33 mouse cellular contexts compared by ENCODE assay signal in genomic region chr6:71353722-71354121, GRCm38 (mm10). TPM values are rescaled to one million over a fixed set of nuclear protein-coding genes. Genes with fewer than 3 reads are reported as not detected.
DNase-seq lines count a peak whose midpoint lies in the region; ATAC-seq and TF ChIP-seq lines count a peak whose summit lies in the region.
"Had no signal": no experiment of that assay in that cellular context is flagged by ENCODE, and none has a peak within 500 bp of the region (broad histone marks: within the 10 kb centered on the region; RNA-seq: fewer than 3 reads in every experiment).

No protein-coding gene starts in this region.

- DNase-seq in heart, postnatal 0 days (ENCODE audit: low spot score), result no peak
- peak; percentile 87 for DNase-seq in thymus, adult 2 months
- peak; percentile 90 for DNase-seq in thymus, postnatal 14 days
- peak; percentile 84 for DNase-seq in thymus, postnatal 4 days
- DNase-seq in hindbrain, embryonic 14.5 days (ENCODE audit: low spot score), result no peak
- DNase-seq: adrenal gland, postnatal 10 days; adrenal gland, postnatal 36 days; B cell, adult 2 months; cerebellum, adult 11 months; cerebellum, adult 2 months; cerebellum, adult 9-11 months; cerebellum, postnatal 25 days; forebrain, postnatal 0 days; gastrocnemius, adult 2 months; gastrocnemius, postnatal 14 days; heart, adult 11 months had no signal

- H3K27me3 ChIP-seq in heart, postnatal 0 days (ENCODE audit: control insufficient read depth, insufficient read depth, low read length), result no peaks in the 10 kb centered on the region
- H3K27me3 ChIP-seq in heart, embryonic 12.5 days (replicated peaks), result no peaks in the 10 kb centered on the region
- no peaks in the 10 kb centered on the region for H3K27me3 ChIP-seq in thymus, adult 2 months (ENCODE audit: control insufficient read depth, insufficient read depth, low read length)
- no peaks in the 10 kb centered on the region for H3K27me3 ChIP-seq in hindbrain, embryonic 14.5 days (ENCODE audit: control insufficient read depth, insufficient read depth, low read length)
- H3K27me3 ChIP-seq: CH12.LX; embryonic facial prominence, embryonic 12.5 days; embryonic facial prominence, embryonic 15.5 days; heart, embryonic 15.5 days; hindbrain, embryonic 13.5 days had no signal

- no peaks in the 10 kb centered on the region for H3K36me3 ChIP-seq in heart, postnatal 0 days (replicated peaks; ENCODE audit: control insufficient read depth, insufficient read depth, low read length)
- H3K36me3 ChIP-seq in heart, embryonic 12.5 days, result no peaks in the 10 kb centered on the region
- H3K36me3 ChIP-seq in thymus, adult 2 months (ENCODE audit: control insufficient read depth, insufficient read depth, low read length), result 0 out of 2 replicates have a peak, but pooled peaks cover 3% of the 10 kb centered on the region
- no peaks in the 10 kb centered on the region for H3K36me3 ChIP-seq in hindbrain, embryonic 14.5 days (replicated peaks; ENCODE audit: control insufficient read depth, insufficient read depth)
- H3K36me3 ChIP-seq: embryonic facial prominence, embryonic 12.5 days; embryonic facial prominence, embryonic 15.5 days; G1E; heart, embryonic 15.5 days; hindbrain, embryonic 10.5 days; hindbrain, embryonic 13.5 days had no signal

- H3K9me3 ChIP-seq in heart, postnatal 0 days (replicated peaks; ENCODE audit: control insufficient read depth, low read length), result no peaks in the 10 kb centered on the region
- no peaks in the 10 kb centered on the region for H3K9me3 ChIP-seq in heart, embryonic 12.5 days (replicated peaks)
- no peaks in the 10 kb centered on the region for H3K9me3 ChIP-seq in hindbrain, embryonic 14.5 days (ENCODE audit: control insufficient read depth, low read length)
- H3K9me3 ChIP-seq: embryonic facial prominence, embryonic 12.5 days; embryonic facial prominence, embryonic 15.5 days; G1E; heart, embryonic 15.5 days; hindbrain, embryonic 10.5 days; hindbrain, embryonic 13.5 days had no signal

- 75% methylated on average over 2 of the region's 2 CpGs for WGBS in heart, postnatal 0 days
- WGBS in heart, embryonic 12.5 days, result 60% methylated on average over 2 of the region's 2 CpGs
- WGBS in thymus, adult 2 months, result 5% methylated on average over 2 of the region's 2 CpGs
- WGBS in hindbrain, embryonic 14.5 days, result 82% methylated on average over 2 of the region's 2 CpGs

- no peaks in the 10 kb centered on the region for H3K4me1 ChIP-seq in heart, postnatal 0 days (ENCODE audit: control insufficient read depth, insufficient read depth)
- H3K4me1 ChIP-seq in heart, embryonic 12.5 days (replicated peaks), result no peaks in the 10 kb centered on the region
- peaks cover 44% of the 10 kb centered on the region for H3K4me1 ChIP-seq in thymus, adult 2 months (replicated peaks; ENCODE audit: control insufficient read depth, insufficient read depth, low read length)
- H3K4me1 ChIP-seq in hindbrain, embryonic 14.5 days (replicated peaks; ENCODE audit: control insufficient read depth, insufficient read depth, low read length), result no peaks in the 10 kb centered on the region
- H3K4me1 ChIP-seq: embryonic facial prominence, embryonic 12.5 days; embryonic facial prominence, embryonic 15.5 days; heart, embryonic 15.5 days; hindbrain, embryonic 10.5 days; hindbrain, embryonic 13.5 days had no signal

- TF ChIP-seq POLR2A in thymus, adult 2 months (IDR thresholded peaks at IDR 0.05; ENCODE audit: control insufficient read depth, extremely low read depth, insufficient read depth, low read length, poor library complexity), result peak; percentile 96

- no peak for TF ChIP-seq EP300 in heart, postnatal 0 days (IDR thresholded peaks at IDR 0.05; ENCODE audit: low read depth)

- no peak overlapping the region for H3K4me2 ChIP-seq in heart, postnatal 0 days (ENCODE audit: low read depth, low read length)
- no peak overlapping the region for H3K4me2 ChIP-seq in heart, embryonic 12.5 days
- no peak overlapping the region for H3K4me2 ChIP-seq in hindbrain, embryonic 14.5 days (replicated peaks)
- H3K4me2 ChIP-seq: embryonic facial prominence, embryonic 12.5 days; embryonic facial prominence, embryonic 15.5 days; heart, embryonic 11.5 days; heart, embryonic 15.5 days; hindbrain, embryonic 13.5 days had no signal

- no peak overlapping the region for H3K9ac ChIP-seq in heart, postnatal 0 days (replicated peaks; ENCODE audit: low read depth, low read length)
- no peak overlapping the region for H3K9ac ChIP-seq in heart, embryonic 12.5 days
- no peak overlapping the region for H3K9ac ChIP-seq in hindbrain, embryonic 14.5 days
- H3K9ac ChIP-seq: embryonic facial prominence, embryonic 12.5 days; embryonic facial prominence, embryonic 15.5 days; forebrain, postnatal 0 days; heart, embryonic 15.5 days; hindbrain, embryonic 13.5 days had no signal

- TF ChIP-seq CTCF in heart, postnatal 0 days (IDR thresholded peaks at IDR 0.05; ENCODE audit: low read depth), result no peak
- TF ChIP-seq CTCF in thymus, adult 2 months (IDR thresholded peaks at IDR 0.05; ENCODE audit: borderline replicate concordance, control insufficient read depth, extremely low read depth, insufficient read depth, low read length, poor library complexity), result no peak

- no peak overlapping the region for H3K4me3 ChIP-seq in heart, postnatal 0 days (ENCODE audit: low read depth, low read length)
- H3K4me3 ChIP-seq in heart, embryonic 12.5 days, result no peak overlapping the region
- peak overlapping the region; percentile 34 for H3K4me3 ChIP-seq in thymus, adult 2 months (ENCODE audit: control insufficient read depth, insufficient read depth, low read length)
- no peak overlapping the region for H3K4me3 ChIP-seq in hindbrain, embryonic 14.5 days (replicated peaks; ENCODE audit: low read length)
- H3K4me3 ChIP-seq: embryonic facial prominence, embryonic 12.5 days; embryonic facial prominence, embryonic 15.5 days; gastrocnemius, adult 2 months; heart, embryonic 15.5 days; hindbrain, embryonic 10.5 days; hindbrain, embryonic 13.5 days had no signal

- no peak for ATAC-seq in heart, postnatal 0 days (ENCODE audit: insufficient read depth, low read depth)
- no peak for ATAC-seq in heart, embryonic 12.5 days (ENCODE audit: insufficient number of reproducible peaks, low FRiP score)
- no peak for ATAC-seq in hindbrain, embryonic 14.5 days (ENCODE audit: low FRiP score)
- no peak for ATAC-seq in cerebellum, adult (ENCODE audit: insufficient number of reproducible peaks, low FRiP score, low TSS enrichment)
- ATAC-seq: forebrain, embryonic 14.5 days; forebrain, postnatal 0 days; hindbrain, postnatal 0 days; Patski had no signal

- peak overlapping the region; percentile 18; the same call in 1 of the 2 replicates for H3K27ac ChIP-seq in heart, postnatal 0 days (ENCODE audit: low read depth)
- H3K27ac ChIP-seq in heart, embryonic 12.5 days (ENCODE audit: poor library complexity, severe bottlenecking), result no peak overlapping the region
- H3K27ac ChIP-seq in thymus, adult 2 months (ENCODE audit: control insufficient read depth, insufficient read depth, low read length), result peak overlapping the region; percentile 96
- H3K27ac ChIP-seq in hindbrain, embryonic 14.5 days, result no peak overlapping the region
- H3K27ac ChIP-seq: embryonic facial prominence, embryonic 12.5 days; embryonic facial prominence, embryonic 15.5 days; gastrocnemius, adult 2 months; heart, embryonic 15.5 days; hindbrain, embryonic 10.5 days; hindbrain, embryonic 13.5 days; hindbrain, postnatal 0 days had no signal

RNA-seq across cellular contexts. Expression of gene Cd8a, which starts 19.5 kb away (rescaled TPM):
- total RNA-seq in heart, postnatal 0 days (2014; rRNA removed; ENCODE audit: low replicate concordance), result 5.4 TPM in 1 of 2 replicates, not detected in the other
- 0.04 TPM in 1 of 2 replicates, not detected in the other for polyA plus RNA-seq in heart, postnatal 0 days (2015; fragmentation: Nextera tagmentation; extraction: Ambion mirVana)
- not detected in 2 replicates for polyA plus RNA-seq in heart, embryonic 12.5 days (2016; fragmentation: Nextera tagmentation; extraction: Ambion mirVana)
- polyA plus RNA-seq in thymus, adult 2 months (2012; rRNA removed), result 883 and 918 TPM in 2 replicates
- not detected in 2 replicates for polyA plus RNA-seq in hindbrain, embryonic 14.5 days (2014; fragmentation: Nextera tagmentation; extraction: Ambion mirVana)
- total RNA-seq: adrenal gland, postnatal 36 days; common myeloid progenitor, adult 5-6 weeks; forebrain, postnatal 0 days; gastrocnemius, adult 2 months; hindbrain, postnatal 0 days had no signal
- polyA plus RNA-seq: embryonic facial prominence, embryonic 12.5 days; embryonic facial prominence, embryonic 15.5 days; forebrain, embryonic 11.5 days; forebrain, embryonic 14.5 days; forebrain, postnatal 0 days; G1E; heart, embryonic 15.5 days; hindbrain, embryonic 10.5 days; hindbrain, embryonic 13.5 days; hindbrain, postnatal 0 days; Patski had no signal

RNA-seq across cellular contexts. Expression of gene Cd8b1, which starts 31.1 kb away (rescaled TPM):
- 0.08 TPM in 1 of 2 replicates, not detected in the other for total RNA-seq in heart, postnatal 0 days (2014; rRNA removed; ENCODE audit: low replicate concordance)
- polyA plus RNA-seq in heart, postnatal 0 days (2015; fragmentation: Nextera tagmentation; extraction: Ambion mirVana), result 0.12 and 0.18 TPM in 2 replicates
- not detected in 2 replicates for polyA plus RNA-seq in heart, embryonic 12.5 days (2016; fragmentation: Nextera tagmentation; extraction: Ambion mirVana)
- polyA plus RNA-seq in thymus, adult 2 months (2012; rRNA removed), result 712 and 845 TPM in 2 replicates
- not detected in 2 replicates for polyA plus RNA-seq in hindbrain, embryonic 14.5 days (2014; fragmentation: Nextera tagmentation; extraction: Ambion mirVana)
- total RNA-seq: common myeloid progenitor, adult 5-6 weeks; forebrain, postnatal 0 days; gastrocnemius, adult 2 months; gastrocnemius, postnatal 14 days; heart, postnatal 25 days; hindbrain, postnatal 0 days had no signal
- polyA plus RNA-seq: cerebellum, adult 2 months; embryonic facial prominence, embryonic 15.5 days; forebrain, embryonic 11.5 days; forebrain, embryonic 14.5 days; forebrain, postnatal 0 days; frontal cortex, adult 2 months; G1E; heart, embryonic 11.5 days; heart, embryonic 15.5 days; hindbrain, postnatal 0 days had no signal

RNA-seq across cellular contexts. Expression of gene Smyd1, which starts 31.7 kb away (rescaled TPM):
- total RNA-seq in heart, postnatal 0 days (2014; rRNA removed; ENCODE audit: low replicate concordance), result 287 and 316 TPM in 2 replicates
- polyA plus RNA-seq in heart, postnatal 0 days (2015; fragmentation: Nextera tagmentation; extraction: Ambion mirVana), result 106 and 109 TPM in 2 replicates
- polyA plus RNA-seq in heart, embryonic 12.5 days (2016; fragmentation: Nextera tagmentation; extraction: Ambion mirVana), result 110 and 113 TPM in 2 replicates
- polyA plus RNA-seq in thymus, adult 2 months (2012; rRNA removed), result 9.6 and 15.1 TPM in 2 replicates
- polyA plus RNA-seq in hindbrain, embryonic 14.5 days (2014; fragmentation: Nextera tagmentation; extraction: Ambion mirVana), result 0.24 and 0.56 TPM in 2 replicates
- total RNA-seq: common myeloid progenitor, adult 5-6 weeks had no signal
- polyA plus RNA-seq: G1E had no signal

Comparison
In these comparisons a context has a peak if more than half of its experiments do, and no peak if none do; other contexts are left out.
1. H3K27ac ChIP-seq: peak in heart, postnatal 0 days (single experiment) and thymus, adult 2 months (single experiment); none in heart, embryonic 12.5 days (single experiment) and hindbrain, embryonic 14.5 days (single experiment).
2. DNase-seq: peak in thymus, adult 2 months (single experiment), thymus, postnatal 14 days (single experiment) and thymus, postnatal 4 days (single experiment); none in heart, postnatal 0 days (single experiment) and hindbrain, embryonic 14.5 days (single experiment).
3. RNA of gene Cd8a, which starts 19.5 kb away (polyA plus RNA-seq): 883 to 918 TPM in thymus, adult 2 months; 0.04 TPM in heart, postnatal 0 days, not detected in heart, embryonic 12.5 days and not detected in hindbrain, embryonic 14.5 days; every median in the first group is over 100 times any median in the second.
4. RNA of gene Cd8b1, which starts 31.1 kb away (polyA plus RNA-seq): 712 to 845 TPM in thymus, adult 2 months; 0.12 to 0.18 TPM in heart, postnatal 0 days, not detected in hindbrain, embryonic 14.5 days and not detected in heart, embryonic 12.5 days; every median in the first group is over 100 times any median in the second.